Mouse (Mus musculus): ENCODE measurements around the gene Tlr2. TPM values are rescaled to one million over a fixed set of nuclear protein-coding genes. Genes with fewer than 3 reads are reported as not detected.
A peak's percentile ranks its signal among the peaks of the same experiment; 100 is the strongest.

Gene Tlr2
- polyA plus RNA-seq, 1 experiment from 2014 or later, result 1.2 TPM

- Histone ChIP-seq H3K9me3 (no peaks in the 10 kb centered on the region), H3K4me1 (replicated peaks) (no peaks in the 10 kb centered on the region), H3K27me3 (no peaks in the 10 kb centered on the region), H3K36me3 (no peaks in the 10 kb centered on the region), H3K4me3 (no peak overlapping the region), H3K9ac (no peak overlapping the region), H3K4me2 (no peak overlapping the region), H3K27ac (no peak overlapping the region)
- ATAC-seq (ENCODE audit: low FRiP score), result no peak
Observed at GRCm38 (mm10) chr3:83812863-83813262, 28.7 kb downstream of the Tlr2 start.

GRCm38 (mm10) chr3:83811987-83812386 lies 29.6 kb downstream of the Tlr2 start:
- H3K36me3 ChIP-seq, result no peaks in the 10 kb centered on the region
- ATAC-seq (ENCODE audit: low FRiP score), result no peak
- no peaks in the 10 kb centered on the region for H3K9me3 ChIP-seq
- H3K4me3 ChIP-seq, result no peak overlapping the region
- H3K4me2 ChIP-seq, result no peak overlapping the region
- no peak overlapping the region for H3K9ac ChIP-seq
- no peaks in the 10 kb centered on the region for H3K27me3 ChIP-seq
- WGBS, result 86% methylated on average over 7 of the region's 7 CpGs
- no peak overlapping the region for H3K27ac ChIP-seq
- no peaks in the 10 kb centered on the region for H3K4me1 ChIP-seq (replicated peaks)

GRCm38 (mm10) chr3:83808483-83808882 lies 33.1 kb downstream of the Tlr2 start:
- Histone ChIP-seq H3K4me1 (replicated peaks) (no peaks in the 10 kb centered on the region), H3K27me3 (no peaks in the 10 kb centered on the region)
- 84% methylated on average over 12 of the region's 12 CpGs for WGBS

GRCm38 (mm10) chr3:83801649-83802155 lies 39.9 kb downstream of the Tlr2 start:
- no peak for ATAC-seq (ENCODE audit: low FRiP score)
- Histone ChIP-seq H3K27ac (no peak overlapping the region), H3K36me3 (no peaks in the 10 kb centered on the region), H3K9ac (no peak overlapping the region), H3K4me1 (replicated peaks) (no peaks in the 10 kb centered on the region), H3K4me2 (no peak overlapping the region), H3K4me3 (no peak overlapping the region), H3K9me3 (0 out of 2 replicates have a peak, but pooled peaks cover 7% of the 10 kb centered on the region), H3K27me3 (no peaks in the 10 kb centered on the region)
- WGBS, result 94% methylated on average over 4 of the region's 4 CpGs

More at GRCm38 (mm10) chr3:83808483-83808882, 33.1 kb downstream of the Tlr2 start:
- Histone ChIP-seq H3K27ac (no peak overlapping the region), H3K36me3 (no peaks in the 10 kb centered on the region), H3K9ac (no peak overlapping the region), H3K4me2 (no peak overlapping the region), H3K9me3 (no peaks in the 10 kb centered on the region), H3K4me3 (no peak overlapping the region)
- ATAC-seq (ENCODE audit: low FRiP score), result no peak

GRCm38 (mm10) chr3:83799486-83799885 lies 42.1 kb downstream of the Tlr2 start:
- 94% methylated on average over 7 of the region's 7 CpGs for WGBS
- no peaks in the 10 kb centered on the region for H3K27me3 ChIP-seq
- H3K4me1 ChIP-seq (replicated peaks), result no peaks in the 10 kb centered on the region
- no peak overlapping the region for H3K27ac ChIP-seq
- ATAC-seq (ENCODE audit: low FRiP score), result no peak
- H3K9ac ChIP-seq, result no peak overlapping the region
- 0 out of 2 replicates have a peak, but pooled peaks cover 7% of the 10 kb centered on the region for H3K9me3 ChIP-seq
- no peak overlapping the region for H3K4me2 ChIP-seq
- H3K4me3 ChIP-seq, result no peak overlapping the region
- no peaks in the 10 kb centered on the region for H3K36me3 ChIP-seq

GRCm38 (mm10) chr3:83797828-83798227 lies 43.7 kb downstream of the Tlr2 start:
- Histone ChIP-seq H3K9ac (no peak overlapping the region), H3K36me3 (no peaks in the 10 kb centered on the region), H3K4me3 (no peak overlapping the region), H3K4me1 (replicated peaks) (no peaks in the 10 kb centered on the region), H3K27me3 (no peaks in the 10 kb centered on the region), H3K4me2 (no peak overlapping the region), H3K9me3 (0 out of 2 replicates have a peak, but pooled peaks cover 7% of the 10 kb centered on the region), H3K27ac (no peak overlapping the region)
- ATAC-seq (ENCODE audit: low FRiP score), result peak; percentile 73; the same call in 1 of the 2 replicates
- 7% methylated on average over 10 of the region's 10 CpGs for WGBS

- Histone ChIP-seq H3K36me3 (no peaks in the 10 kb centered on the region), H3K9me3 (0 out of 2 replicates have a peak, but pooled peaks cover 6% of the 10 kb centered on the region), H3K27ac (no peak overlapping the region), H3K4me2 (no peak overlapping the region), H3K4me3 (no peak overlapping the region), H3K27me3 (no peaks in the 10 kb centered on the region; the same call in 1 of the 2 replicates), H3K9ac (no peak overlapping the region), H3K4me1 (replicated peaks) (no peaks in the 10 kb centered on the region)
- 76% methylated on average over 6 of the region's 6 CpGs for WGBS
- ATAC-seq (ENCODE audit: low FRiP score), result no peak
Observed at GRCm38 (mm10) chr3:83797098-83797497, 44.5 kb downstream of the Tlr2 start.

- Histone ChIP-seq H3K4me2 (no peak overlapping the region), H3K27ac (no peak overlapping the region), H3K9ac (no peak overlapping the region), H3K9me3 (no peaks in the 10 kb centered on the region), H3K4me1 (replicated peaks) (0 out of 2 replicates have a peak, but pooled peaks cover 2% of the 10 kb centered on the region), H3K36me3 (no peaks in the 10 kb centered on the region), H3K4me3 (no peak overlapping the region), H3K27me3 (peaks cover 12% of the 10 kb centered on the region)
- ATAC-seq (ENCODE audit: low FRiP score), result no peak
- 56% methylated on average over 3 of the region's 3 CpGs for WGBS
Observed at GRCm38 (mm10) chr3:83791444-83791843, 50.1 kb downstream of the Tlr2 start.

GRCm38 (mm10) chr3:83789651-83790451 lies 51.7 kb downstream of the Tlr2 start:
- peak overlapping the region; percentile 58 for H3K4me3 ChIP-seq
- peak overlapping the region; percentile 78 for H3K4me2 ChIP-seq
- H3K36me3 ChIP-seq, result no peaks in the 10 kb centered on the region
- 3% methylated on average over 44 of the region's 44 CpGs for WGBS
- no peaks in the 10 kb centered on the region for H3K9me3 ChIP-seq
- peak; percentile 81 for ATAC-seq (ENCODE audit: low FRiP score)
- H3K4me1 ChIP-seq (replicated peaks), result 0 out of 2 replicates have a peak, but pooled peaks cover 3% of the 10 kb centered on the region
- no peak overlapping the region for H3K27ac ChIP-seq
- H3K27me3 ChIP-seq, result peaks cover 13% of the 10 kb centered on the region
- peak overlapping the region; percentile 78 for H3K9ac ChIP-seq

- peaks cover 15% of the 10 kb centered on the region for H3K27me3 ChIP-seq
- no peak overlapping the region for H3K4me2 ChIP-seq
- H3K4me3 ChIP-seq, result no peak overlapping the region
- no peak for ATAC-seq (ENCODE audit: low FRiP score)
- 89% methylated on average over 7 of the region's 7 CpGs for WGBS
- H3K9ac ChIP-seq, result no peak overlapping the region
- H3K4me1 ChIP-seq (replicated peaks), result peaks cover 17% of the 10 kb centered on the region
- H3K36me3 ChIP-seq, result no peaks in the 10 kb centered on the region
- no peaks in the 10 kb centered on the region for H3K9me3 ChIP-seq
- no peak overlapping the region for H3K27ac ChIP-seq
Observed at GRCm38 (mm10) chr3:83787776-83788305, 53.7 kb downstream of the Tlr2 start.

GRCm38 (mm10) chr3:83787086-83787485 lies 54.5 kb downstream of the Tlr2 start:
- Histone ChIP-seq H3K36me3 (no peaks in the 10 kb centered on the region), H3K27ac (no peak overlapping the region), H3K4me2 (no peak overlapping the region), H3K4me3 (no peak overlapping the region), H3K4me1 (replicated peaks) (peaks cover 17% of the 10 kb centered on the region), H3K9me3 (no peaks in the 10 kb centered on the region), H3K9ac (no peak overlapping the region), H3K27me3 (peaks cover 15% of the 10 kb centered on the region)
- WGBS, result 78% methylated on average over 1 of the region's 2 CpGs
- ATAC-seq (ENCODE audit: low FRiP score), result no peak
